Mouse (Mus musculus): ENCODE measurements at regions not wholly inside any gene's neighbourhood (a gene's known extent, or its start where the extent isn't known, plus 50 kb on each side); places are given as distances from the start of the nearest gene placed in this dataset.

DNA sequence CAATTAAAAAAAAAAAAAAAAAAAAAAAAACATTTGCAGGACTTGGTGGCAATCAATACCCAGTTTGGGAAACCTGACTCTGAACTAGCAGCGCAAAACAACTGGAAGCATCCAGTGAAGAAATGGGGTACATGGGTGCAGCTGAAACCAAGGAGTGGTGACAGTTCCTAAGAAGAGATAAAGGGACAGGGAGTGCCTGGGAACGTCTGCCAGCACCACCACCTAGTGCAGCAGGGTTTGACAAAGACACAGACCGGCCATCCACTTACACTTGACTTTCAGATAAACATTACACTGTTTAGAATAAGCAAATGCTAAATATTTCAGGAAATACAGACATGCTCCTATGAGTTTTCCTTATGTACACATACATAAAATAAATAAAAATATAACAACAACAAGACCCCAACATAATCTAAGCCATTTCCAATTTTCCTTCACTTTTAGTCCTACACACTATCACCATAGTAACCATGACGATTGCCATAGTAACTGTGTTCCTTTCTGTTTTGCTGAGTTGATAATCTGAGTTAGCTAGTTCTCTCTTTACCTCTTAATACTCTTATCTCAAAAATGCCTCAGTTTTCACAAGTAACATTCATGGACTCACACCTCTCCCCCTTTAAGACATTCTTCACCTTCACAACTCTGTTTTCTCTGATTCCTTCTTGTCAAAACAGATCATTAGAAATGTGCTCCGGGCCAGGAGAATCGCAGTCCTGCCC is 80.3 kb downstream of the Ackr3 start:
- no peak for TF ChIP-seq CHD2 (IDR thresholded peaks at IDR 0.05; ENCODE audit: low read depth, low read length)
- no peak for TF ChIP-seq ZC3H11A (IDR thresholded peaks at IDR 0.05; ENCODE audit: borderline replicate concordance, low read depth, low read length)
- TF ChIP-seq MAFK (IDR thresholded peaks at IDR 0.05; ENCODE audit: insufficient read depth, low read depth, low read length): no peak
- TF ChIP-seq ZNF384 (IDR thresholded peaks at IDR 0.05; ENCODE audit: low read depth, low read length): 0 out of 2 replicates have a peak, but pooled peaks have one; percentile 28
